25 mouse cellular contexts compared by ENCODE assay signal in the genomic region with DNA sequence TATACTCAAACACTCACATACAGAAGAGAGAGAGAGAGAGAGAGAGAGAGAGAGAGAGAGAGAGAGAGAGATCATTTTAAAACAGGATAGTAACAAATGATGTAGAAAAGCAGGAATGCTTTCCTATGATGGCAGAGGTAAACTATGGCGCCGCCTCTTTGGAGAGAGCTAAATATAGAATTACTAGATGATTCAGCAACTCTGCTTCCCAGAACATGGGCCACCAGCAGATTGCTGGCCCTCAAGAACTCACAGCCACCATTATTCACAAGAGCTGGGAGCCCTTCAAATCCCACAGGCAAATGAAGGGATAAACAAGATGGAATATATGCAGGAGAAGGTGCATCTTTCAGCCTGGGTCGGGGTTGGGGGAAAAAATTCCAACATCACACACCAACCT. TPM values are rescaled to one million over a fixed set of nuclear protein-coding genes. Genes with fewer than 3 reads are reported as not detected.
DNase-seq lines count a peak whose midpoint lies in the region; ATAC-seq and TF ChIP-seq lines count a peak whose summit lies in the region.
"Had no signal": no experiment of that assay in that cellular context is flagged by ENCODE, and none has a peak within 500 bp of the region (broad histone marks: within the 10 kb centered on the region; RNA-seq: fewer than 3 reads in every experiment).

No protein-coding gene starts in this region.

- no peaks in the 10 kb centered on the region for H3K36me3 ChIP-seq in hindbrain, embryonic 16.5 days (ENCODE audit: control insufficient read depth, insufficient read depth, low read length)
- H3K36me3 ChIP-seq: embryonic facial prominence, embryonic 10.5 days; embryonic facial prominence, embryonic 13.5 days; hindbrain, embryonic 12.5 days; hindbrain, embryonic 15.5 days; intestine, embryonic 15.5 days had no signal

- TF ChIP-seq POLR2A in cerebellum, adult 2 months (IDR thresholded peaks at IDR 0.05; ENCODE audit: borderline replicate concordance, insufficient read depth, low read length), result no peak

- no peak overlapping the region for H3K9ac ChIP-seq in hindbrain, embryonic 16.5 days (ENCODE audit: low read depth, low read length)
- H3K9ac ChIP-seq: embryonic facial prominence, embryonic 13.5 days; forebrain, postnatal 0 days; hindbrain, embryonic 12.5 days; hindbrain, embryonic 15.5 days; intestine, embryonic 15.5 days had no signal

- peak overlapping the region; percentile 76; the same call in 1 of the 2 replicates for H3K27ac ChIP-seq in cerebellum, adult 2 months (ENCODE audit: insufficient read depth, low read length)
- 0 out of 2 replicates have a peak overlapping the region, but pooled peaks have one; percentile 18 for H3K27ac ChIP-seq in layer of hippocampus, adult 2 months
- H3K27ac ChIP-seq in hindbrain, embryonic 16.5 days (ENCODE audit: low read depth, low read length), result no peak overlapping the region
- H3K27ac ChIP-seq: embryonic facial prominence, embryonic 10.5 days; embryonic facial prominence, embryonic 13.5 days; gastrocnemius, adult 2 months; hindbrain, embryonic 12.5 days; hindbrain, embryonic 15.5 days; intestine, embryonic 15.5 days had no signal

- no peak overlapping the region for H3K4me2 ChIP-seq in hindbrain, embryonic 16.5 days (ENCODE audit: low read length)
- H3K4me2 ChIP-seq: embryonic facial prominence, embryonic 13.5 days; heart, embryonic 11.5 days; hindbrain, embryonic 12.5 days; hindbrain, embryonic 15.5 days; intestine, embryonic 15.5 days had no signal

- no peak for TF ChIP-seq CTCF in cerebellum, adult 2 months (IDR thresholded peaks at IDR 0.05; ENCODE audit: borderline replicate concordance, insufficient read depth, low read depth, low read length)
- no peak for TF ChIP-seq CTCF in layer of hippocampus, adult 2 months (conservative IDR thresholded peaks at IDR 0.05)

- ATAC-seq in cerebellum, adult (ENCODE audit: insufficient number of reproducible peaks, low FRiP score, low TSS enrichment), result no peak
- no peak for ATAC-seq in hindbrain, embryonic 16.5 days
- ATAC-seq: CD4-positive, CD25-positive, alpha-beta regulatory T cell, adult 4 months; forebrain, embryonic 14.5 days; forebrain, postnatal 0 days; intestine, embryonic 15.5 days had no signal

- no peaks in the 10 kb centered on the region for H3K27me3 ChIP-seq in cerebellum, adult 2 months (ENCODE audit: control insufficient read depth, insufficient read depth, low read length)
- no peaks in the 10 kb centered on the region for H3K27me3 ChIP-seq in hindbrain, embryonic 16.5 days (replicated peaks; ENCODE audit: control insufficient read depth, insufficient read depth, low read length)
- H3K27me3 ChIP-seq: embryonic facial prominence, embryonic 13.5 days; hindbrain, embryonic 12.5 days; hindbrain, embryonic 15.5 days; intestine, embryonic 15.5 days had no signal

- H3K4me1 ChIP-seq in cerebellum, adult 2 months (ENCODE audit: control insufficient read depth, insufficient read depth, low read length), result peaks cover 48% of the 10 kb centered on the region
- no peaks in the 10 kb centered on the region for H3K4me1 ChIP-seq in hindbrain, embryonic 16.5 days (ENCODE audit: control insufficient read depth, insufficient read depth, low read depth, low read length)
- H3K4me1 ChIP-seq: embryonic facial prominence, embryonic 13.5 days; intestine, embryonic 15.5 days had no signal

- H3K9me3 ChIP-seq in hindbrain, embryonic 16.5 days (ENCODE audit: control insufficient read depth, low read length), result no peaks in the 10 kb centered on the region
- H3K9me3 ChIP-seq: embryonic facial prominence, embryonic 10.5 days; embryonic facial prominence, embryonic 13.5 days; hindbrain, embryonic 12.5 days; hindbrain, embryonic 15.5 days; intestine, embryonic 15.5 days had no signal

- DNase-seq in cerebellum, adult 2 months, result peak; percentile 41 to 62
- no peak for DNase-seq in layer of hippocampus, adult 2 months (ENCODE audit: low spot score in 2 of 2)
- no peak for DNase-seq in layer of hippocampus, postnatal 14 days (ENCODE audit: low spot score in 2 of 2)
- peak; percentile 60 for DNase-seq in brain, adult 2 months (ENCODE audit: low read depth, low spot score)
- DNase-seq in Muller cell, postnatal 12 days (ENCODE audit: inconsistent ontology term), result no peak
- DNase-seq in right cerebral cortex, postnatal 25 days, result no peak
- DNase-seq: adrenal gland, adult 2 months; adrenal gland, postnatal 14 days; cerebellum, adult 8-10 months; embryo, embryonic 11 days; forebrain, postnatal 0 days; gastrocnemius, adult 2 months; gastrocnemius, postnatal 14 days; kidney, adult 11 months had no signal

- H3K4me3 ChIP-seq in cerebellum, adult 2 months (replicated peaks; ENCODE audit: insufficient read depth, low read depth, low read length), result no peak overlapping the region
- H3K4me3 ChIP-seq in layer of hippocampus, adult 2 months, result no peak overlapping the region
- H3K4me3 ChIP-seq in hindbrain, embryonic 16.5 days (ENCODE audit: low read length), result no peak overlapping the region
- H3K4me3 ChIP-seq: embryonic facial prominence, embryonic 10.5 days; embryonic facial prominence, embryonic 13.5 days; gastrocnemius, adult 2 months; hindbrain, embryonic 12.5 days; hindbrain, embryonic 15.5 days; intestine, embryonic 15.5 days had no signal

- 29% methylated on average over 3 of the region's 3 CpGs for WGBS in cerebellum, adult 2 months
- WGBS in hindbrain, embryonic 16.5 days, result 86% methylated on average over 3 of the region's 3 CpGs

RNA-seq across cellular contexts. Expression of a gene that starts 15.0 kb away (rescaled TPM):
- polyA plus RNA-seq in cerebellum, adult 2 months (2012; rRNA removed), result 241 and 269 TPM in 2 replicates
- total RNA-seq in layer of hippocampus, adult 2 months (2021), result 100 to 1,000 TPM; 150 to 155 TPM
- 100 to 1,000 TPM; 138 to 149 TPM for total RNA-seq in layer of hippocampus, postnatal 14 days (2021)
- 6.2 and 7.9 TPM in 2 replicates for polyA plus RNA-seq in hindbrain, embryonic 16.5 days (2015; fragmentation: Nextera tagmentation; extraction: Ambion mirVana)
- total RNA-seq: MEL had no signal
- polyA plus RNA-seq: CD4-positive, CD25-positive, alpha-beta regulatory T cell, adult 4 months had no signal

Comparison
In these comparisons a context has a peak if more than half of its experiments do, and no peak if none do; other contexts are left out.
1. DNase-seq: peak in cerebellum, adult 2 months (2 of 2) and brain, adult 2 months (single experiment); none in layer of hippocampus, adult 2 months (0 of 2), layer of hippocampus, postnatal 14 days (0 of 2), Muller cell, postnatal 12 days (single experiment) and right cerebral cortex, postnatal 25 days (single experiment).